Mouse (Mus musculus) neural tube, embryonic 14.5 days (tissue): ENCODE measurements around the gene Ifrd1. TPM values are rescaled to one million over a fixed set of nuclear protein-coding genes. Genes with fewer than 3 reads are reported as not detected.

Experiments used
- ATAC-seq: fragments of 200-750 bp; cut with Nextera tagmentation; 2 replicates; pipeline ENCODE4 v1.8.0; 2017; ENCODE audit warnings: low read depth, mild to moderate bottlenecking, moderate TSS enrichment, moderate library complexity
- H3K27ac ChIP-seq: fragments of 300-500 bp; sonication (generic); 2 replicates; pipeline ENCODE4 v1.5.1; 2014; ENCODE audit warnings: low read depth, mild to moderate bottlenecking, control low read depth, low read length, moderate library complexity, mixed read lengths
- H3K27me3 ChIP-seq: fragments of 300-500 bp; sonication (generic); 2 replicates; pipeline ENCODE4 v1.6.1; 2014; ENCODE audit warnings: low read length; ENCODE audit not compliant: control insufficient read depth, insufficient read depth
- H3K36me3 ChIP-seq: fragments of 300-500 bp; sonication (generic); 2 replicates; pipeline ENCODE4 v1.6.1; 2014; ENCODE audit warnings: low read length, mixed read lengths; ENCODE audit not compliant: control insufficient read depth, insufficient read depth
- H3K4me1 ChIP-seq: fragments of 300-500 bp; sonication (generic); 2 replicates; pipeline ENCODE4 v1.6.1; 2014; ENCODE audit warnings: low read length; ENCODE audit not compliant: control insufficient read depth, insufficient read depth
- H3K4me2 ChIP-seq: fragments of 300-500 bp; sonication (generic); 2 replicates; pipeline ENCODE4 v1.6.1; 2014; ENCODE audit warnings: mild to moderate bottlenecking, low read depth, low read length, control low read depth
- H3K4me3 ChIP-seq: fragments of 300-500 bp; sonication (generic); 2 replicates; pipeline ENCODE4 v1.5.1; 2014; ENCODE audit warnings: low read depth, low read length, control low read depth, mixed read lengths
- H3K9ac ChIP-seq: fragments of 300-500 bp; sonication (generic); replicated peaks from 2 replicates; pipeline ENCODE4 v1.6.1; 2014; ENCODE audit warnings: low read depth, mild to moderate bottlenecking, control low read depth, low read length, mixed read lengths
- H3K9me3 ChIP-seq: fragments of 300-500 bp; sonication (generic); 2 replicates; pipeline ENCODE4 v1.6.1; 2016; ENCODE audit warnings: low read length; ENCODE audit not compliant: control insufficient read depth
- WGBS: fragments of 180-500 bp; shearing (Covaris S2); extraction: QIAGEN DNeasy Blood & Tissue Kit; methylation state at CpG from one replicate; pipeline ENCODE4 v1.1.7; 2014; 5-methylcytosine and 5-hydroxymethylcytosine counted together
- microRNA counts: library from miRNA; unstranded; fragments of <30 nt; microRNA quantifications from one replicate; lab custom pipeline; 2016
- microRNA-seq: library from miRNA; unstranded; fragments of <30 nt; microRNA quantifications from one replicate; pipeline ENCODE4, GENCODE M21; 2016
- polyA plus RNA-seq: library from polyadenylated mRNA; unstranded; fragments of >200 nt; fragmentation: Nextera tagmentation; extraction: Ambion mirVana; gene quantifications from 2 replicates; pipeline ENCODE4 v1.2.1, GENCODE M21; 2014

The Ifrd1 gene
- polyA plus RNA-seq, 1 experiment from 2014 or later = 182 TPM

DNA sequence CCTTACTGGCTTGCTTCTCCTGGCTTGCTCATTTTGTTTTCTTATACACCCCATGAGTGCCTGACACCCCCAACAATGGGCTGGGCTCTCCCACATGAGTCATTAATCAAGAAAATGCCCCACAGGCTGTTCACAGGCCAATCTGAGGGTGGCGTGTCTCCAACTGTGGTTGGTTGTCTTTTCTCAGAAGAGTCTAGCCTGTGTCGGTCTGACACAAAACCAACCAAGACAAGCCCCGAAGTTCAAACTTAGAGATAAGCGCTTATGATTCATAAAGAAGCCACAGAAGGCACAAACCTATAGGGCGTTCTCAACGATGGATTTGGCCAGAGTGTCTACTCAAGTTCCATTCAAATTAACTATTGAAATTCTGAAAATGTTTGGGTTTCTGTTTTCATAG, 94.1 kb downstream of the Ifrd1 start:
- Histone ChIP-seq H3K4me2 (no peak overlapping the region), H3K4me3 (no peak overlapping the region), H3K27ac (no peak overlapping the region), H3K9me3 (no peaks in the 10 kb centered on the region), H3K27me3 (no peaks in the 10 kb centered on the region), H3K9ac (no peak overlapping the region), H3K4me1 (no peaks in the 10 kb centered on the region), H3K36me3 (no peaks in the 10 kb centered on the region)
- ATAC-seq = no peak
- 89% methylated on average over 6 of the region's 6 CpGs for WGBS

DNA sequence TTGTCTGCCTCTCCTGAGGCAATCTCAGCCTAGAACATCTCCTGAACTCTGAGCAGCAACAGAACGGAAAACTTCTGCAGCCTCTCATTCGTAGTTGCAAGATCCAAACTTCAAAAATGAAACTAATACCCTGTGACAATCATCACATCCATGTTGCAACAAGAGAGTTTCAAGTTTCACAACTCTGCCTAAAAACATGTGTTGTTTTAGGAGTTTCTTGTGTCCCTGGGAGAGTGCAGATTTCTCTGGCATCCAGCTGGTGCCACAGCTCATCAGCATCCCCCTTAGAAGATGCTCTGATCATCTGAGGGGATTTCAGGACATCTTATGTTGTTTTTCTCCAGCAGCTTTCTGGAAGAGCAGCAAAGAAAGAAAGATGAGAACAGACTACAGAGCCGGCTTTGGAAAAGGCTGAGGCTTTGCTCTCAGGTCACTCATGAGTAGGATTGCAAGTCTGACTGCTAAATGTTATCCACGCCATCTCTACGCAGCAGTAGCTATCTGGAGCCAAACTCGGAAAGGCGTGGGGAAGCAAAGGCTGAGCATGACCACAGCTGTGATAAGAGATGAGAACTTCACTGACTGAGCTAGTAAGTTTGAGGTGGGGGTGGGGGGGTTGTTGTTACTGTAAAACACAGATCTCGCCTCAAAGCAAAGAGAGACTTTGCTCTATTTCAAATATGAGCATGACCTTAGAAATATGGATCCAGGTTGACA, 95.8 kb downstream of the Ifrd1 start:
- WGBS = 89% methylated on average over 8 of the region's 8 CpGs
- no peaks in the 10 kb centered on the region for H3K4me1 ChIP-seq
- no peaks in the 10 kb centered on the region for H3K36me3 ChIP-seq
- no peak for ATAC-seq
- H3K4me3 ChIP-seq = no peak overlapping the region
- H3K4me2 ChIP-seq = no peak overlapping the region
- no peaks in the 10 kb centered on the region for H3K27me3 ChIP-seq
- H3K9ac ChIP-seq = no peak overlapping the region
- no peaks in the 10 kb centered on the region for H3K9me3 ChIP-seq
- no peak overlapping the region for H3K27ac ChIP-seq

MicroRNAs encoded within 50 kb of the gene (microRNA counts, 519-probe panel; counts per million panel counts)
- microRNA mmu-miR-1938 (lab: Ali Mortazavi, UCI) = not detected

Small RNA genes lying within 50 kb of the gene (microRNA-seq; reads per million reads assigned to microRNA genes)
- not detected for gene Mir1938

Other genes with a start within 250 kb of the Ifrd1 start
- 138 and 165 TPM in 2 replicates for gene Arl4a, start 210.5 kb downstream of the Ifrd1 start, polyA plus RNA-seq
- not detected in 2 replicates for gene Scin, start 114.3 kb downstream of the Ifrd1 start, polyA plus RNA-seq
- gene Lsmem1, start 49.0 kb downstream of the Ifrd1 start, polyA plus RNA-seq = 0.30 and 0.32 TPM in 2 replicates
- gene Zfp277, start 197.4 kb upstream of the Ifrd1 start, polyA plus RNA-seq = 30.6 and 31.2 TPM in 2 replicates
- 43.0 and 45.4 TPM in 2 replicates for gene Dock4, start 197.4 kb upstream of the Ifrd1 start, polyA plus RNA-seq